Mouse (Mus musculus) kidney, postnatal 4 days (tissue): ENCODE results near the gene 4833427G06Rik.

Experiments used
- DNase-seq, 2 experiments: peaks; one replicate each; pipeline ENCODE4 v3.0.0; 2021; ENCODE audit warnings: mixed read lengths in 2 of 2

Gene 4833427G06Rik

GRCm38 (mm10) chr9:51060601-51061000, 41.3 kb downstream of the 4833427G06Rik start, which contains the start of gene Btg4:
TSS of gene Btg4 (plus strand) at chr9:51060901.
- no peak for DNase-seq

GRCm38 (mm10) chr9:51058951-51059521, 42.8 kb downstream of the 4833427G06Rik start:
- DNase-seq = no peak

GRCm38 (mm10) chr9:51056360-51057324, 45.2 kb downstream of the 4833427G06Rik start:
- DNase-seq = peak; percentile 25 to 44

- no peak for DNase-seq
These were observed 49.7 kb downstream of the 4833427G06Rik start for GRCm38 (mm10) chr9:51052180-51052579.

- DNase-seq = no peak
These were observed 59.7 kb downstream of the 4833427G06Rik start for GRCm38 (mm10) chr9:51042136-51042535.

- DNase-seq = no peak
These were observed 60.3 kb downstream of the 4833427G06Rik start for GRCm38 (mm10) chr9:51041491-51041980.

- DNase-seq = no peak
These were observed 68.9 kb downstream of the 4833427G06Rik start for GRCm38 (mm10) chr9:51032785-51033529.

GRCm38 (mm10) chr9:51032291-51032690, 69.6 kb downstream of the 4833427G06Rik start:
- no peak for DNase-seq

GRCm38 (mm10) chr9:51031603-51032002, 70.3 kb downstream of the 4833427G06Rik start:
- DNase-seq = no peak
